Mouse (Mus musculus) frontal cortex, postnatal 14 days (tissue): Measurements from ENCODE around the gene Armc7.
A peak's percentile ranks its signal among the peaks of the same experiment; 100 is the strongest.
"Not testable (repeated sequence)": the region's sequence is repeated elsewhere in the genome, so short reads cannot be mapped to it uniquely, and the experiment has no call there.

Source experiments
- DNase-seq, 2 experiments: peaks; one replicate each; pipeline ENCODE4 v3.0.0; 2022; ENCODE audit warnings: low spot score in 2 of 2

Armc7 gene

GRCm38 (mm10) chr11:115455619-115456018, 19.8 kb upstream of the Armc7 start:
- no peak for DNase-seq

- DNase-seq = no peak
These were observed 19.3 kb upstream of the Armc7 start for GRCm38 (mm10) chr11:115456182-115456581.

- no peak for DNase-seq
These were observed 18.1 kb upstream of the Armc7 start for GRCm38 (mm10) chr11:115457405-115457804.

GRCm38 (mm10) chr11:115460976-115461375, 14.5 kb upstream of the Armc7 start:
- no peak for DNase-seq

- no peak for DNase-seq
These were observed 13.6 kb upstream of the Armc7 start for GRCm38 (mm10) chr11:115461846-115462242.

- no peak for DNase-seq
These were observed 13.1 kb upstream of the Armc7 start, which contains the start of gene Slc16a5 for GRCm38 (mm10) chr11:115462243-115462891. TSS of gene Slc16a5 (plus strand) at chr11:115462474.

- no peak for DNase-seq
These were observed 12.1 kb upstream of the Armc7 start for GRCm38 (mm10) chr11:115463397-115463796.

- DNase-seq = no peak
These were observed 10.6 kb upstream of the Armc7 start for GRCm38 (mm10) chr11:115464851-115465250.

GRCm38 (mm10) chr11:115467217-115467618, 8.2 kb upstream of the Armc7 start:
- no peak for DNase-seq

GRCm38 (mm10) chr11:115472183-115472582, 3.3 kb upstream of the Armc7 start:
- no peak for DNase-seq

GRCm38 (mm10) chr11:115473626-115474275, 1.7 kb upstream of the Armc7 start:
- DNase-seq = peak; percentile 94 to 98

GRCm38 (mm10) chr11:115475758-115476237, 331 bp downstream of the Armc7 start:
- no peak for DNase-seq

- not testable (repeated sequence) for DNase-seq
These were observed 1.2 kb downstream of the Armc7 start for GRCm38 (mm10) chr11:115476630-115477029.

GRCm38 (mm10) chr11:115477388-115477787, 1.9 kb downstream of the Armc7 start:
- not testable (repeated sequence) for DNase-seq

- no peak for DNase-seq
These were observed 3.0 kb downstream of the Armc7 start for GRCm38 (mm10) chr11:115478296-115478938.

GRCm38 (mm10) chr11:115481553-115482259, 6.2 kb downstream of the Armc7 start:
- DNase-seq = peak in 1 of 2 experiments; percentile 54

GRCm38 (mm10) chr11:115483278-115483677, 7.8 kb downstream of the Armc7 start:
- DNase-seq = no peak

- peak; percentile 57 to 83 for DNase-seq
These were observed 8.3 kb downstream of the Armc7 start for GRCm38 (mm10) chr11:115483726-115484125.

GRCm38 (mm10) chr11:115485155-115485554, 9.7 kb downstream of the Armc7 start:
- no peak for DNase-seq

GRCm38 (mm10) chr11:115488551-115489104, 13.2 kb downstream of the Armc7 start:
- no peak for DNase-seq

GRCm38 (mm10) chr11:115490441-115491355, 15.2 kb downstream of the Armc7 start:
- no peak for DNase-seq
